Mouse (Mus musculus): ENCODE results near the gene Dusp8.
"Not testable (repeated sequence)": the region's sequence is repeated elsewhere in the genome, so short reads cannot be mapped to it uniquely, and the experiment has no call there.

Dusp8 gene

DNA sequence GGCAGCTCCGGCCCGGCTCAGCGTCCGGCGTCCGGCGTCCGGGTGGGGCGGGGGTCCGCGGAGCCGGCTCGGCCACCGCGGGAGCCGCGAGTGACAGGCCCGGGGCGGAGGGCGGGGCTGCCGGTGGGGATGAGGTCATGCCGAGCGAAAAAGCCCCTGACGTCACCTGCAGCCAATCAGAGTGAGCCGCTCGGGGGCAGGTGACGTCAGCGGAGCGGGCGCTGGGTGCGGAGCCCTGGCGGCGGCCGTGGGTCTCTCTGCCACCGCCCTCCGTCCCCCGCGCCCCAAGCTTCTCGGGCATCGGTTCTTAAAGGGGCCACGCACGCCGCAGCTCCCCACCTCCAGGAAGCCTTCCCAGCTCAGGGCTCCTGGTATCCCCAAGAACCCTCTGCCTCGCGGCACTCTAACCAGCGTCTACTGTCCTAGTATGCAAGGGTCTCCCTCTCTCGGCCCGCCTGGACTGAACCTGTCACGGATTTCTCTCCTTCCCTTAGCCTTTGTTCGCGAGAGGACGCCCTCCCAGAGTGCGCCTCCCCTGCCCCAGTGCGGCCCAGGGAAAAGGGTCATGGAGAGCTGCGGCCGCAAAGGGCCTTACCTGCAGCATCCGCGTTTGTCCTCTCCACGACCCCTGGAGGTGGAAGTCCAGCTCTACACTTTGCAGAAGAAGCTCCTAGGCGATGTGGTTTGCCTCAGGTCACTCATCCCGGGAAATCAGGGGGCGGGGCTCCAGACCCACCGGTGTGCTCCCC is at the start of gene Dusp8:
Dusp8 (minus strand) TSS at position 661 of the 749 bp plus-strand sequence.
- peak; percentile 79 for DNase-seq

DNA sequence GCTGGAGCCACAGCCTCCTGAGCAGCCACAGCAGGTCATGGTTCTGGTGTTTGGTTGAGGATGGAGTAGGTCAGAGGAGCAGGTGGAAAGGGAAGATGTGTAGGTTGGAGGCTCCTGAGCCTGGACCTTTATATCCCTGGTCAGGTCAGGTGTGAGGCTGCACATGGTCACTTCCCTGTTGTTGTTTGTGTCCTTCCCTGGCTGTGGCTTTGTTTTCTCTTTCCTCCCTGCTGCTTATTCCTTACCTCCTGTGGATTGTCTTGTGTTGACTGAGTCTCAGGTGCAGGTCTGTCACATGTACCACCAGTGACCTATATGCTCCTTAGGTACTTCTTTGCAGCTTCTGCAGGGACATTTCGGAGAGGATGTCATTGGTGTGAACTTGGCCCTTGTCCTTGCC is 48.9 kb upstream of the Dusp8 start, which contains the start of gene Gm45337:
Gm45337 (minus strand) TSS at position 101 of the 400 bp plus-strand sequence.
- DNase-seq, result no peak

DNA sequence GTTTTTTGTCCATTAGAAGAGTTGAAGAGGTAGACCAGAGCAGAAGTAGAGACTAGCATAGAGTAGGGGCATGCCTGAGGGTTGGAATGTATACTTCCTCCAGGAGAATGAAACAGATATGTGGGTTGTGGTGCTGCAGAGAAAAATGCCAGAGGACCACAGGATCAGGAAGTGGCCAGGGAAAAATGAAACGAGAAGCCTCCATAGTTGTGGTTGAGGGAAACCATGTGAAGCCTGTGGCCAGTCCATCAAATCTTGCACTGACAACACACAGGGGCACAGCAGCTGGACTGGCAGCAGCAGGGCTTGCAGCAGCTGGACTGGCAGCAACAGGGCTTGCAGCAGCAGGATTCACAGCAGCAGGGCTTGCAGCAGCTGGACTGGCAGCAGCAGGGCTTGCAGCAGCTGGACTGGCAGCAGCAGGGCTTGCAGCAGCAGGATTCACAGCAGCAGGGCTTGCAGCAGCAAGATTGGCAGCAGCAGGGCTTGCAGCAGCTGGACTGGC is 47.9 kb upstream of the Dusp8 start:
- not testable (repeated sequence) for DNase-seq

DNA sequence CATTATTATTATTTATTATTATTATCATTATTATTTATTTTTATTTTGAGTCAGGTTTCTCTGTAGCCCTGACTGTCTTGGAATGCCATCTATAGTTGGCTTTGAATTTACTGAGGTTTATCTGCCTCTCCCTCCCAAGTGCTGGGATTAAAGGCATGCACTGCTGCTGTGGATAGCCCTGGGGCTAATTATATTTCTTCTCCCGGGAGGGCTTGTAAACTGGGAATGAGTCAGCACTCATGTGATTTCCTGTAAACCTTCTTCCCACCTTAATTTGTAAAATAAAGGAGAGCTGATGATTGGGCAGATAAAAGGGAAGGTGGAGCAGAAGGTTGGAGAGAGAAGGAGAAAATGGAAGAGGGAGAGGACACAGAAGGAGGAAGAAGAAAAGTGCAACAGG is 45.1 kb upstream of the Dusp8 start:
- DNase-seq, result no peak

DNA sequence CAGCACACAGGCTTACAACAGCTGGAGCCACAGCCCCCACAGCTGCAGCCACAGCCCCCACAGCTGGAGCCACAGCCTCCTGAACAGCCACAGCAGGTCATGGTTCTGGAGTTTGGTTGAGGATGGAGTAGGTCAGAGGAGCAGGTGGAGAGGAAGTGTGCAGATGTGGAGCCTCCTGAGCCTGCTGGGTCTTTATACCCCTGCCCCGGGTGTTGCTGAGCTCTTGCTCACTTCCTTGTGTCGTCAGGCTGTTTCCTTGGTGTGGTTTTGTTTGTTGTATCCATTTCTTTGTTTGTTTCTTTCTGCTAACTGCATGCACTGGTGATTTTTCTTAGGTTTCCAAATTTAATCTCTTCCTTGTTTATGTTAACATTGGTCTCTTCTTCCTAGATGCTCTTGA is 40.3 kb upstream of the Dusp8 start, which contains the start of gene Gm39115:
Gm39115 (minus strand) TSS at position 101 of the 400 bp plus-strand sequence.
- DNase-seq, result not testable (repeated sequence)

DNA sequence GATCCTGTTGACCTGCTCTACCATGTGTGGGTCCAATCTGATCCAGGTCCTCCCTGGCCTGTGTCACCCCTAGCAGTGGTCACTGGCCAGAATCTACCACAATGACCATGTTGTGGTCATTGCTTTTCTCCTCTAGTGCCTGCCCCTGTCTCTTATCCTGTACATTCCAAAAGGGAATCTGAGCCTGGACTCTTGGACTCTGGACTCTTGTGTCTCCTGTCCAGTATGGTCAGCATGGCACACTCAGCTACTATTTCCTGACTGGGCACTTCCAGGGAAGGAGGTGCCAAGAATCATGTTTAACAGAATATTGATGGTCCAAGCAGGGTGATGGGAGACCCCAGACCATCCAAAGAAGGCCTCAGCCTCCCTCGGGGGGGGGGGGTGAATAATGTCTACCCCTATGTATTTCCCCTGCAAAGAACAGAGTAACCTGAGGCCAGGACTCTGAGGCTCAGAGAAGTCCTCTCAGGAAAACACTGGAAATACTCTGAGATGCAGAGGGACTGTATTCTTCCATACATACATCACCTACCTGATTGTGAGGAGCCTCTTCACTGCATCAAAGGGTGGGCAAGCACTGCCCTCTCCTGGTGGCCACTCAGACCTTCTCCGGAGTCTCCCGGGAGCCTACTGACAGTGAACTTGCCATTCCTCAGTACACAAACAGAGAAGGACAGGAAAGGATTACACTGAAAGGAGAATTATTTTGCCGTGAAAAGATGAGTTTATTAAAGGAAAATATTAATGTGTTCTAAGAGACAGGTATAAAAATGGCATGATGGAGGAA is 38.8 kb upstream of the Dusp8 start:
- peak; percentile 57 for DNase-seq

DNA sequence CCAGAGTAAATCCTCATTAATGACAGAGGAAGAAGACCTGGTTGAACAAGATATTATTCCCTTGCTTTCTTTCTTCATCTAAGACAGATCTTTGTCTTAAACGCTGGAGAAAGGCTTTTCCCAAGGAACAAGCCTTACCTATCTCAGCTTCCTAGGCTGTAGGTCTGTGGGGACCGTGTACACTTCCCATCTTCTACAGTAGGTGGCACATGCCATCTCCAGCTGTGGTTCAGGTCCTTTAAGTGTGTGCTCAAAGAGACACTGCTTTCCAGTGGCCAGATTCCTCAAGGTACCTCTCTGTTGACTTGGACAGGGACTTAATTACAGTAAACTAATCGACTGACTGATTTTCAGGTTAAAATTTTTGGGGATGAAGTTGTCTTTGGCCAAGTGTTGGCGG is 33.2 kb upstream of the Dusp8 start:
- no peak for DNase-seq

DNA sequence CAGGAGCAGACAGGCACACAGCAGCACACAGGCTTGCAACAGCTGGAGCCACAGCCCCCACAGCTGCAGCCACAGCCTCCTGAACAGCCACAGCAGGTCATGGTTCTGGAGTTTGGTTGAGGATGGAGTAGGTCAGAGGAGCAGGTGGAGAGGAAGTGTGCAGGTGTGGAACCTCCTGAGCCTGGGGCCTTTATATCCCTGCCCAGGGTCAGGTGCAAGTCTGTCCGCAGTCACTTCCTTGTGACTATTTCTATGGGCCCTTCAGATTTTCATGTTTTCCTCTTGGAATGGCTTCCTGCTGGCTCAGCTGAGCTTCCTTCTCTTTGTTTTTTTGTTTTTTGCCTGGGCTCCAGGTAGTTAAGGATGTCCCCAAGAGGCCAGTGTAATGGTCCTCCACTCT is 25.0 kb upstream of the Dusp8 start, which contains the start of gene Gm45618:
Gm45618 (minus strand) TSS at position 101 of the 400 bp plus-strand sequence.
- DNase-seq, result not testable (repeated sequence)

DNA sequence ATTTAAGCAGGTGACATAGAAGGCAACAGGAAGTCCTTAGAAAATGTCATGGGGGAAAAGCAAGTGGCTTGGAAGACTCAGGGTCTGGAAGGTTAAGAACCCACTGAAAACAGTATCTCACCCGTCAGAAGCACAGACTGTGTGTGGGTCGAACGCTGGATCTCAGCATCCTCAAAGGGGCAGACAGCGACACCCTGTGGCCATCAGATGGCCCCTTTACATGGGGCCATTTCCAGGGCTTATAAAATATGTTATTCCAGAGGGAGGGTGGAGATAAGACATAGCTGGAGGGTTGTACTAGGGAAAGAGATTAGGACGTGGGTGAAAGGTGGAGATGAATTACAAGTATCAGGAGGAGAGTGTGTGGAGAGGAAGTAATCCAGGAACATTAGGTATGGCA is 24.0 kb upstream of the Dusp8 start:
- DNase-seq, result no peak

DNA sequence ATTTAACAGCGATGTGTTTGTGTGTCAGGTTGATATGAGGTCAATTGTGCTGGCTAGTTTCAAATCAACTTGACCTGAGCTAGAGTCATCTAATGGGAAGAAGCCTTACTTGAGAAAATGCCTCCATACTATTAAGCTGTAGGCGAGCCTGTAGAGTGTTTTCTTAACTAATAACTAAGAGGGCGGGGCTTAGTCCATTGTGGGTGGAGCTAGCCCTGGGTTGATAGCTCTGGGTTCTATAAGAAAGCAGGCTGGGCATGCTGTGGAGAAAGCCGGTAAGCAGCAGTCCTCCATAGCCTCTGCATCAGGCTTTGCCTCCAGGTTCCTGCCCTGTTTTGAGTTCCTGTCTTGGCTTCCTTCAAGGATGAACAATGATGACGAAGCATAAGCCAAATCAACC is 9.1 kb upstream of the Dusp8 start:
- no peak for DNase-seq

DNA sequence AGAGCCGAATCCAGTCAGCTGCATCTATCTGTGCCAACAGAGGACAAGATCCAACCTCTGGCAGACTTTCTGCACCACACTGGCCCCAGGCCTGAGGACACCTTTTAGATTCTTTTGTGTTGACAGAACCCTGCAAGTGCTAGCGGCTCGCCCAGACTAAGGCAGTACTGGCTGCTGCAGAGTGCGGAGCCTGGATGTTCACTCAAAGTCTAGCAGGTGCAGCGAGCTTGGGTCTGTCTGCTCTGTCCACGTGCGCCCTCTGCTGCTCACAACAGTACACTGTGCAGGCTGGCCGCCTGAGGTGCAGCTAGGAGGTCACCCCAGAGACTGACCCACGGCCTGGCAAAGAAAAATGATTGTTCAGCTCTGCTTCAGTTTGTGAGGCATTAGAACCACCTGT is 2.1 kb upstream of the Dusp8 start:
- peak; percentile 70 for DNase-seq

DNA sequence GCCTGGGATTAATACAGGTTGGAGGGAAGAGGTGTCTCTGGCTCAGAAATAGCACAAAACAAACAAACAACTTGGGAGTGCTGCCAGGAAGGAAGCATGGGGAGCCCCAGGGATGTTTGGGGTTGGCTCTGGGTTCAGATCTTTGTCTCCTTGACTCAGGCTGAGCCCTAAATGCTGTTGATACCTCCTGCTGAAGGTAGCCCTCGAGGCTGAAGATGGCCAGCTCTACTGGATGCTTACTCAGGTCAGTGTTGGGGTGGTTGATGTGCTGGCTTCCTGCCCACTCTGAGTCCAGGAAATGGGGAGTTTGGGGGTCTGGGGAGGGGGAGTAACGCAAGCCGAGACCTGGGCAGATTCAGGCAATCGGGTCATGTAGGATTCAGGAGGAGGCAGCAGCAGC is 1.1 kb upstream of the Dusp8 start:
- no peak for DNase-seq

DNA sequence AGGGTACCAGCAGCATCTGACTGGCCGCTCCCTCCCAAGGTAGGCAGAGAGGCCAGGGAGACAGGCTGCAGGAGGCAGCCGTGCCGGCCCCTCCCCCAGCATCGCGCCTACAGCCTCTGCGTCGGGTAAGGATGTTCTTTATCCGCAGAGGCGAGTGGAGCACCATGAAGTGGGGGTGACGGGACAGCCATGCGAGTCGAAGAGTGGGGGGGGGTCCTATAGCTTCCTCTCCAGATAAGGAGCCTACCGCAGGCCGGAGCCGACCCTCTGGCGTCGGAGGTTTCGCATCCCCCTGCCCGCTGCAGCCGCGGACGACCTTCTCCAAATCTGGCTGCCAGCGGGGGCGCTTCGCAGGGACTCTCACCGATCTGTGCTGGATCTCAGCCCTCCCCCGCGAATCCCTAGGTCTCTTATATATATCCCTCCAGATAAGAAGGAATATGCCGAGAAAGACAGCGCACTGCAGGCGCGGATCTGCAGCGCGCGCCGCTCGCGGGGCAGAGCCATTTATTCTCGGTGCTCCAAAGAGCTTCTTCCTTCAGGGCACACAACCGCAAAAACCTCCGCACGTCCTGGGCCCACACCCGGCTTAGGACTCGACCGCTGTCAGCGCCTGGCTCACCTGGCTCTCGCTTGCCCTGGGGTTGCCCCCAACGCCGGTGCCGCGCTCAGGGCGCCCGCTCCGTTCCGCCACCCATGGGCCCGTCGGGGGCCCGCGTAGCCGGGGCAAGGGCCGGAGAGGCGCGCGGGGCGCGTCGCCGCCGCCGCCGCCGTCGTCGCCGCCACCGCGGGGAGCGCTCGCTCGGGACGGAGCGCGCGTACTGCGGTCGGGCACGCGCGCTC is 1.1 kb downstream of the Dusp8 start:
- DNase-seq, result no peak

DNA sequence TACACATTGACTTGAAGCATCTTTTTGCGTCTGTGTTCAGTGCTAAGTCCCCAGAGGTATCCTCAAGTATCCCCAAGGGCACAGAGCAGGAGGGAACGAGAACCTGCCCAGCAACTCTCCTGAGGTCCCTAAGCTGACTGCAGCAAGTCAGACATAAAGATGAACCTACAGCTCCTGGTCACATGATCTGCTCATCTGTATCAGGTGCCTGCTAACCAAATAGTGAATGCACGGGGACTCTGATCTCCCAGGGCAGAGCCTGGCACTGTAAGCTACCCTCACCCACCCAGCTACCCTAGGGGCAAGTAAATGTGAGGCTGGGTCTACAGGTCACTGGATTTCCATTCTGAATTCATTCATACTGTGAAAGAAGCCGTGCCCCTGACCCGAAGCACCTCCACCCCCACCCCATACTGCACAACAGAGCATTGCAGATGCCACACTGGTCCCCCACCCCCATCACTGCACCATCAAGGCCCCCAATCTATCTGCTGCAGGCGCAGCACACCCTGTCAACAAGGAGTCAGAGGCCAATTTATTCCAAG is 1.9 kb downstream of the Dusp8 start:
- no peak for DNase-seq

DNA sequence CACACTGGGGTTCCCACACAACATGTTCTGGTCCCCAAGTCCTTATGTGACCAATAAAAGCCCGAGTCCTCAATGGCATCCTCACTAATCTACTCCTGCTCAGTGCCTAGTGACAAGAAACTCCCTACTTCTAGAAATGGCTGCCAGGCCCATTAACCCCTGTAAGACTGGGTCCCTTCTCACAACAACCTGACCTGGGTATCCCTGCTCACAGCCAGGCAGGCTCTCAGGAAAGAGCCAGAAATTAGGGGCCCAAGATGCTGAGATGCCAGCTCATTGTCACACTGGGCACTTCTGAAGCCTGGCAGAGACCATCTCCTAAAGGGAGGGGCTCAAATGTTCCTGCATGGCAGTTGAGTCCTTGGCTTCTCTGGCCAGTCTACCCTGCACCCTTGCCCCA is 2.7 kb downstream of the Dusp8 start:
- DNase-seq, result no peak

DNA sequence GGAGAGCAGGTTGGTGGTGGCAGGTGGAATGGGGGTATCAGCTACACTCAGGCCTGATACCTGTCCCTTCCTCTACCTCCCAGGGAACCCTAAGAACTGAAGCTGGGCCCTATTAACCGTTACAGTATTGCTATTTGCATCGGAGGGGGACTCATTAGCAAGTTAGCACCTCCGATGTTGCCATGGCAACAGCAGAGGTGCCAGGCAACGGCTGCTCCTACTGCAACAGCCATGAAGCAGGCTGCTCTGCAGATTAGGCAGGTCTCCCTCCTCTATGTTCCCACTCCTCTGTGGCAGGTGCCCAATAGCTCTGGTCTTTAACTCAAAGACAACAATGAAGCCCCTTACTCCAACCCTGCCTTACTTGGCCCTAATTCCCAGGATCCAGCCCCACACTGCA is 3.8 kb downstream of the Dusp8 start:
- no peak for DNase-seq

DNA sequence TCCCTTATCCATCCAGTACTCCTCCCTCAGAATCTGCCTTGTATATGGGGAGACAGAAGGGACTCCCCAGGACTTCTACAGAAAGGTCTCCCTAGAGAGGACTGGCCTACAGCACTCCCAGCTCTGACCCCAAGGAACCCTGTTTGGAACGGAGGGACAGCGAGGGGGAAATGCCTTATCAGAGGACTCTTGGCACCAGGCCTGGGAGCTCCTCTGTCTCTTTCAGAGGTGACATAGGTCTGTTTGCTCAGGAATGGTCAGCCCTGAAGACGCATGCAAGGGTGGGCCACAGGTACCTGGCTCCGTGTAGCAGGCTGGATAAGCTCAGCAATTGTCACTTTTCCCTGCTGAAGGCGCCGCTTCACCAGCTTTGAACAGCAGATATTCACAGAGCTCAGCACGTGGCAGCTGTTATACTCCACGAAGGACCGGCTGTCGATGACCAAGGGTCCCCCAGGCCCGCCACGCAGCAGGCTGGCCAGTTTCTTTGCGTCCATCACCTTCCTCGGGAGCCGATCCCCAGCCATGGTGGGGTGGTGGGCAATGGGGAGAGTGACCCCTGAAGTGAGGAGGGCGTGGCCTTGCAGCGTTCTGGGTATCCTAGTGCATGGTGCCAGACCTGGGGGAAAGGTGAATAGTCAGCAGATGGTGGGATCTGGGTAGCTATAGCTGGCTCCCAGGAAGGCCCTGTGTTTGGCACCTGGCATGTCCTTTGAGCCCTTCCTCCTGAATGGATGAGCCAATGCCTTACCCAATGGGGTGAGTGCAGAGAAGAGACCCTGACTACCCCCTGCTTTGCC is 5.8 kb downstream of the Dusp8 start:
- DNase-seq, result no peak

DNA sequence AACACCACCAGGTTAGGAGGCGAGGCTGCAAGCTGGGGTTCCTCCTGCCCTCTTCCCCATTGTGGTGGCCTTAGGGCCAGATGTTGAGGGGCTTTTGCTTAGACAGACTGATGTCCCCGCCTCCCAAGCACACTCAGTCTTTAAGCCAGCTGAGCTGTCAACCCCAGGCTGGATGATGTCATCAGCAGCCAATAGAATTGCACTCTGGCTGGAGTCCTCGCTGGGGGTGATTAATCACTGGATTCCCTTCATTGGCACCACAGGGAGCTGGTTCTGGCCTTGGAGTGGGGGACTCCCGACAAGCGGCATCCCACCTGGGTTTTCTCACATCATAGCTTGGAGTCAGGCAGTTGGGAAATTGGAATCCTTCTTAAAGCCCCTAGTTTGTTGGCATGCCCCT is 6.8 kb downstream of the Dusp8 start:
- DNase-seq, result no peak

DNA sequence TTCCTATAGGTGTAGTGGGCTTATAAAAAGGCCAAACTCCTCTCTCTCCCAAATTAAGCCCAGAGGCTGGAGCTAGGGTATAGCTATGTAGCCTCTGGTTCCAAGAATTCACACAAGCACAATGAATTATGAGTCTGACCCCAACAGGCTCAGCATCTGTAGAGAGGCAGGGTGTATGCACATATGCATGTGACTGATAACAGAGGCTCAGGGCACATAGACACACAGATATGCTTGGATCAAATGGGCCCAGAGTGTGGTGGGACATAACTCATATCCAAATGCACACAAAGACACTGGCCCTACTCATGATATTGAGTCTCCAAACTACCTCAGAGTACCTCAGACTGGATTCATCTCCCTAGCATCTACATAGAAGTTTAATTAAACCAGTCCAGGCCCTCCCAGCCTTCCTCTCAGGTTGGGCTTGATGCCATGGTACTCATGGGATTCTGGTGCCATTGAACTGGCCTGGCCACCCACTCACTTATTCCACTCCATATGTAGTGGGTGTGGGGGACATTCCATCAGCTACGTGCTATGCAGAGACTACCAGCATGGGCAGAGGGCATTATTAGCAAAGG is 8.5 kb downstream of the Dusp8 start:
- DNase-seq, result no peak

DNA sequence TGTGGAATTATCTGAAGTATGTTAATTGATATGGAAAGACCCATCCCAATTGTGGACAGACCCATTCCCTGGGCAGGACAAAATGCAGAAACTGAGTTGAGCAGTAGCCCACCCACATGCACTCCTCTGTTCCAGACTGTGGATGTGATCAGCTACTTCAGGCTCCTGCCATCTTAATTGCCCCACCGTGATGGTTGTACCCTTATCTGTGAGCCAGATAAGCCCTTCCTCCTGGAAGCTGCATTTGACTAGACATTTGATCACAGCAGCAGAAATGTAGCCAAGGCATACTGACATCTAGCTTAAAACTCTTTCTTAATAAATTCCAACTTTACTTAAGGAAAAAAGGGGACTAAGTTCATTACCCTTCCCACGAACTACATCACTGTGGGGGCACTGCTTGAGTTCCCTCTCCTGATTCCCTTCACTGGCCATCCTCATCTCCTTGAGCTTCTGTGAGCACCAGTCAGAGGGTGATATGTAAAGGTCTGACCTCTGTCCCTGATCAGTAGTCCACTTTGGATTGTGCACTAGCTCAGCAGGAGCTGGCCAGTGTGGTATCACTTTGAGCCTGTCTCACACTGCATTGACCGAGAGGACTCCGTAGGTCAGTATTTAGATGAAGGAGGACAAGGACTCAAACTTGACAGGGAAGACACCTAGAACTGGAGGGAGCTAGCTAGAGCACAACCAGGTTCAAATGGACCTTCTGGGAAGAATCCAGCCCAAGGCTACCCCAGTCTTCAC is 9.3 kb downstream of the Dusp8 start:
- DNase-seq, result no peak

DNA sequence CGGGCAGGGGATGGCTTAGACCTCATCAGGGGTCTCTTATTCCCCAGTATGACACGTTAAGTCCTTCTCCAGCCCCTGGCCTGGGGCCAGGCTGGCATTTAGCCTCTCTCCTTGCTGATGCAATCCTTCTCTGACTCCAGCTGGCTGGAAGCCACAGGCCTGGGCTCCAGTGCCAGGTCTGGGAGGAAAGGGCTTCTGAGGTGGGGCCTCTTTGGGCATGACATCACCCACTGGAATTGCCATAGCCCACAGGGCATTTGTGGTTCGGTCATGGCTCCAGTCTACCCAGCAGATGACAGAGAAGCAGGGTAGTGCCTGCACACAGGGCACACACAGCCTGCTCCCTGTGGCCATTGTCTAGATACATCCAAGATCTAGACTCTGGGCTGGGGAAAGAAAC is 10.8 kb downstream of the Dusp8 start:
- peak; percentile 70 for DNase-seq

All from kidney, adult 11 months (tissue).